Comparison of ENCODE assay signal across 20 mouse cellular contexts in genomic region chr11:66482501-66482900, GRCm38 (mm10). TPM values are rescaled to one million over a fixed set of nuclear protein-coding genes. Genes with fewer than 3 reads are reported as not detected.
A peak's percentile ranks its signal among the peaks of the same experiment; 100 is the strongest.
DNase-seq lines count a peak whose midpoint lies in the region; ATAC-seq and TF ChIP-seq lines count a peak whose summit lies in the region.
"Had no signal": no experiment of that assay in that cellular context is flagged by ENCODE, and none has a peak within 500 bp of the region (broad histone marks: within the 10 kb centered on the region; RNA-seq: fewer than 3 reads in every experiment).

No protein-coding gene starts in this region.

- H3K4me2 ChIP-seq in forebrain, postnatal 0 days (ENCODE audit: low read depth) = no peak overlapping the region
- no peak overlapping the region for H3K4me2 ChIP-seq in forebrain, embryonic 15.5 days (replicated peaks)
- H3K4me2 ChIP-seq in lung, embryonic 14.5 days = no peak overlapping the region
- H3K4me2 ChIP-seq: heart, embryonic 13.5 days; hindbrain, embryonic 12.5 days; midbrain, embryonic 13.5 days; neural tube, embryonic 13.5 days had no signal

- no peak for TF ChIP-seq CTCF in forebrain, postnatal 0 days (IDR thresholded peaks at IDR 0.05; ENCODE audit: low read depth)
- no peak for TF ChIP-seq CTCF in lung, embryonic 14.5 days (IDR thresholded peaks at IDR 0.05; ENCODE audit: low read depth)

- H3K36me3 ChIP-seq in forebrain, postnatal 0 days (ENCODE audit: insufficient read depth) = no peaks in the 10 kb centered on the region
- H3K36me3 ChIP-seq in forebrain, embryonic 15.5 days = no peaks in the 10 kb centered on the region
- H3K36me3 ChIP-seq in lung, embryonic 14.5 days (ENCODE audit: insufficient read depth) = no peaks in the 10 kb centered on the region
- H3K36me3 ChIP-seq: heart, embryonic 13.5 days; hindbrain, embryonic 12.5 days; limb, embryonic 10.5 days; midbrain, embryonic 13.5 days; neural tube, embryonic 13.5 days had no signal

- H3K4me1 ChIP-seq in forebrain, postnatal 0 days (ENCODE audit: insufficient read depth) = no peaks in the 10 kb centered on the region
- no peaks in the 10 kb centered on the region for H3K4me1 ChIP-seq in forebrain, embryonic 15.5 days
- 0 out of 2 replicates have a peak, but pooled peaks cover 3% of the 10 kb centered on the region for H3K4me1 ChIP-seq in lung, embryonic 14.5 days (ENCODE audit: insufficient read depth)
- H3K4me1 ChIP-seq: hindbrain, embryonic 12.5 days; limb, embryonic 10.5 days; midbrain, embryonic 13.5 days; neural tube, embryonic 13.5 days had no signal

- DNase-seq in forebrain, postnatal 0 days = peak; percentile 27
- DNase-seq in lung, embryonic 14.5 days = peak; percentile 83
- no peak for DNase-seq in lung, adult 18-20 months
- DNase-seq in left cerebral cortex, postnatal 10 days (ENCODE audit: extremely low spot score in 1 of 2, low spot score in 2 of 2) = peak; percentile 18 to 38
- no peak for DNase-seq in testis, postnatal 14 days (ENCODE audit: low spot score)
- DNase-seq in B cell, adult 2 months = no peak
- DNase-seq: adrenal gland, postnatal 36 days; cerebellum, adult 18-20 months; gastrocnemius, adult 2 months; kidney, adult 9 months; retina, postnatal 1 day; thymus, postnatal 36 days had no signal

- ATAC-seq in forebrain, postnatal 0 days = no peak
- ATAC-seq in forebrain, embryonic 15.5 days (replicated peaks) = no peak
- peak; percentile 58; the same call in 1 of the 2 replicates for ATAC-seq in lung, embryonic 14.5 days (ENCODE audit: insufficient read depth)
- ATAC-seq in frontal cortex, adult (ENCODE audit: low TSS enrichment) = peak; percentile 69
- ATAC-seq: midbrain, embryonic 13.5 days had no signal

- WGBS in forebrain, postnatal 0 days = 62% methylated on average over 6 of the region's 6 CpGs
- whole genome bisulfite sequencing in forebrain, embryonic 15.5 days = 69% methylated on average over 6 of the region's 6 CpGs
- 45% methylated on average over 6 of the region's 6 CpGs for WGBS in lung, embryonic 14.5 days

- intact Hi-C loops in left cerebral cortex, postnatal 10 days (cut with DNase I) = no loop called here

- no peak overlapping the region for H3K9ac ChIP-seq in forebrain, postnatal 0 days
- H3K9ac ChIP-seq in forebrain, embryonic 15.5 days (replicated peaks) = no peak overlapping the region
- H3K9ac ChIP-seq in lung, embryonic 14.5 days = no peak overlapping the region
- H3K9ac ChIP-seq: heart, embryonic 13.5 days; hindbrain, embryonic 12.5 days; midbrain, embryonic 13.5 days; neural tube, embryonic 13.5 days had no signal

- no peak overlapping the region for H3K4me3 ChIP-seq in forebrain, postnatal 0 days (ENCODE audit: low read depth, low read length)
- H3K4me3 ChIP-seq in forebrain, embryonic 15.5 days = no peak overlapping the region
- no peak overlapping the region for H3K4me3 ChIP-seq in lung, embryonic 14.5 days (ENCODE audit: low read depth, low read length)
- H3K4me3 ChIP-seq: gastrocnemius, adult 2 months; heart, embryonic 13.5 days; hindbrain, embryonic 12.5 days; limb, embryonic 10.5 days; midbrain, embryonic 13.5 days; neural tube, embryonic 13.5 days had no signal

- H3K9me3 ChIP-seq in forebrain, postnatal 0 days (ENCODE audit: low read length) = no peaks in the 10 kb centered on the region
- no peaks in the 10 kb centered on the region for H3K9me3 ChIP-seq in forebrain, embryonic 15.5 days
- no peaks in the 10 kb centered on the region for H3K9me3 ChIP-seq in lung, embryonic 14.5 days (ENCODE audit: low read depth, low read length)
- H3K9me3 ChIP-seq: heart, embryonic 13.5 days; hindbrain, embryonic 12.5 days; limb, embryonic 10.5 days; midbrain, embryonic 13.5 days; neural tube, embryonic 13.5 days had no signal

- no peak overlapping the region for H3K27ac ChIP-seq in forebrain, postnatal 0 days (ENCODE audit: low read depth, low read length)
- H3K27ac ChIP-seq in forebrain, embryonic 15.5 days (replicated peaks) = no peak overlapping the region
- H3K27ac ChIP-seq in lung, embryonic 14.5 days (ENCODE audit: low read depth) = no peak overlapping the region
- H3K27ac ChIP-seq: gastrocnemius, adult 2 months; heart, embryonic 13.5 days; hindbrain, embryonic 12.5 days; limb, embryonic 10.5 days; midbrain, embryonic 13.5 days; neural tube, embryonic 13.5 days had no signal

- H3K27me3 ChIP-seq in forebrain, postnatal 0 days (ENCODE audit: insufficient read depth, low read length) = no peaks in the 10 kb centered on the region
- H3K27me3 ChIP-seq in forebrain, embryonic 15.5 days = no peaks in the 10 kb centered on the region
- H3K27me3 ChIP-seq in lung, embryonic 14.5 days (ENCODE audit: insufficient read depth, low read length) = no peaks in the 10 kb centered on the region
- H3K27me3 ChIP-seq: heart, embryonic 13.5 days; hindbrain, embryonic 12.5 days; midbrain, embryonic 13.5 days; neural tube, embryonic 13.5 days had no signal

RNA-seq across cellular contexts. Expression of gene Shisa6, which starts 43.3 kb away (rescaled TPM):
- total RNA-seq in forebrain, postnatal 0 days (2014; rRNA removed) = 7.0 and 10.0 TPM in 2 replicates
- 2.4 and 4.0 TPM in 2 replicates for polyA plus RNA-seq in forebrain, postnatal 0 days (2015; fragmentation: Nextera tagmentation; extraction: Ambion mirVana)
- polyA plus RNA-seq in forebrain, embryonic 15.5 days (2015; fragmentation: Nextera tagmentation; extraction: Ambion mirVana) = 1.8 TPM in 2 replicates
- 0.14 and 0.37 TPM in 2 replicates for polyA plus RNA-seq in lung, embryonic 14.5 days (2014; fragmentation: Nextera tagmentation; extraction: Ambion mirVana)
- 10 to 100 TPM; 37.8 to 46.6 TPM for total RNA-seq in left cerebral cortex, postnatal 10 days (2021)
- polyA plus RNA-seq: liver, embryonic 16.5 days had no signal

Comparison
In these comparisons a context has a peak if more than half of its experiments do, and no peak if none do; other contexts are left out.
1. DNase-seq: peak in forebrain, postnatal 0 days (single experiment), lung, embryonic 14.5 days (single experiment) and left cerebral cortex, postnatal 10 days (2 of 2); none in lung, adult 18-20 months (0 of 2), testis, postnatal 14 days (single experiment) and B cell, adult 2 months (0 of 2).
2. ATAC-seq: peak in lung, embryonic 14.5 days (single experiment) and frontal cortex, adult (single experiment); none in forebrain, postnatal 0 days (single experiment) and forebrain, embryonic 15.5 days (single experiment).